Mouse (Mus musculus) colon, adult 2 months (tissue): ENCODE data around the gene Grin2d. TPM values are rescaled to one million over a fixed set of nuclear protein-coding genes. Genes with fewer than 3 reads are reported as not detected.

Source experiments
- polyA plus RNA-seq: library from polyadenylated mRNA; depleted of rRNA; stranded (reverse); fragments of >200 nt; gene quantifications from 2 replicates; pipeline ENCODE4 v1.2.3, GENCODE M21; 2012; rRNA removed

Gene Grin2d
- polyA plus RNA-seq: 5.3 and 8.1 TPM in 2 replicates

GRCm38 (mm10) chr7:45878278-45878677 lies at the start of gene Grin2d:
TSS of gene Grin2d (minus strand) at chr7:45878378.

DNA sequence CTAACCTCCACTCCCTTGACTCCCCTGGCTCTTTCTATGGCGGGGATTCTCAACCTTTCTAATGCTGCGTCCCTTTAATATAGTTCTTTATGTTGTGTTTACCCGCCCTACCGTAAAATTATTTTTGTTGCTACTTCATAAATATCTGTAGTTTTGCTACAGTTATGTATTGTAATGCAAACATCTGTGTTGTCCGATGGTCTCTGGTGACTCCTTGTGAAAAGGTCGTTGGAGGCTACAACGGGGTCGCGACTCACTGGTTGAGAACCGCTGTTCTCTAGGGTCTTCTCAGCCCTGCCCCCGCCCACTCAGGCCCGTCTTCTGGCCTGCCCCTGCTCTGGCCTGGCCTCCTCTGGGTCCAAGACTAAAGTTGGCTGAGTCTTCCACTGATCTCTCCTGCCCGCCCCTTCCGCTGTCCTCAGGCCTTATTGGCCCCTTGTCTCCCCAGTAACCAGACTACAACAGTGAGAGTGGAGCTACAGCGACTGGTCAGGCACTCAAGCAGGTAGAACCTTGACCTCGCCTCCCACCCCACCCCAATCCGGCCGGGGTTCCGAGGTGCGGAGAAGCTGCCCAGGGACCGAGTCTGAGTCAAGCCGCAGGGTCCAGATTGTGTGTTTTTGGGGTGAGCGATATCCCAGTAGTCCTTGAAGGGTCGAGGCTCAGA lies 45.7 kb upstream of the Grin2d start, which contains the start of gene Ccdc114:
Ccdc114 (plus strand) TSS at position 311 of the 667 bp plus-strand sequence.

DNA sequence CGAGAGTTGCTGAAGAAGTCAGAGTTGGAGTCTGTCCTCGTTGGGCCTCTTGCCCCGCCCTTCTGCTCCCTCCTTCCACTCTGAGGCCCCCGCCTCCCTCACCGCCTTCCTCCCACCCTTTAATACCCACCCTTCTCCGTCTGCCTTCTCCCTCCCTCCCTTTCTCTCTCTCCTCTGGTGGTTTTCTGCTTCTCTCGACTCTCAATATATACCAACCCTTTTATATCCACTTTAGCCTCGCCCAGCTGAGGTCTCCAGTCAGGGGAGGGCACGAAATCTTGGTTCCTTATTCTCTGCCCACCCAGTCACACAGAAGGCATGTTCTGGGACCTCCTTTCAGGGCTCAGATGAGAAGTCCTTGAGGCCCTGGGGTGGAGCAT lies 43.1 kb upstream of the Grin2d start, which contains the start of gene Emp3:
Emp3 (minus strand) TSS at position 163 of the 380 bp plus-strand sequence.

GRCm38 (mm10) chr7:45896517-45897257 lies 18.5 kb upstream of the Grin2d start, which contains the start of the genes Syngr4 and Tmem143:
TSS of gene Syngr4 (minus strand) at chr7:45896714.
TSS of gene Tmem143 (plus strand) at chr7:45896941.

DNA sequence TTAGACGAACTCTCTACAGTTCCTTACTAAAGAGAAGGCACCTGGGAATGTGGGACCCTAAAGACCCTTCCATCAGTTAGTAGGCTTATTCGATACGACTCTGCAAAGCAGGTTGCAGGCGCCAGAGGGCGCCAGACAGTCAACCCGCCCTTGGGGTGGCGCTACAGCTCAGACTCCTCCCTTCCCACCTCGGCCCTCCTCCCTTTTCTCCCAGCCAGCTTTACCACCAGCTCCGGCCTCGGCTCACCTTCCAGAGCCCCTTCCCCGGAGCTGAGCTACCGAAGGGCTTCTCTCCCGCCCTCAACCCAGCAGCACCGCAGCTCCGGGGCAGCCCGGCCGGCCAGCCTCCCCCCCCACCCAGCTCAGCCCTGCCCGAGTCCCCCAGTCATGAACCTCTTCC lies 5.6 kb downstream of the Grin2d start, which contains the start of gene Kdelr1:
Kdelr1 (plus strand) TSS at position 149 of the 400 bp plus-strand sequence.

DNA sequence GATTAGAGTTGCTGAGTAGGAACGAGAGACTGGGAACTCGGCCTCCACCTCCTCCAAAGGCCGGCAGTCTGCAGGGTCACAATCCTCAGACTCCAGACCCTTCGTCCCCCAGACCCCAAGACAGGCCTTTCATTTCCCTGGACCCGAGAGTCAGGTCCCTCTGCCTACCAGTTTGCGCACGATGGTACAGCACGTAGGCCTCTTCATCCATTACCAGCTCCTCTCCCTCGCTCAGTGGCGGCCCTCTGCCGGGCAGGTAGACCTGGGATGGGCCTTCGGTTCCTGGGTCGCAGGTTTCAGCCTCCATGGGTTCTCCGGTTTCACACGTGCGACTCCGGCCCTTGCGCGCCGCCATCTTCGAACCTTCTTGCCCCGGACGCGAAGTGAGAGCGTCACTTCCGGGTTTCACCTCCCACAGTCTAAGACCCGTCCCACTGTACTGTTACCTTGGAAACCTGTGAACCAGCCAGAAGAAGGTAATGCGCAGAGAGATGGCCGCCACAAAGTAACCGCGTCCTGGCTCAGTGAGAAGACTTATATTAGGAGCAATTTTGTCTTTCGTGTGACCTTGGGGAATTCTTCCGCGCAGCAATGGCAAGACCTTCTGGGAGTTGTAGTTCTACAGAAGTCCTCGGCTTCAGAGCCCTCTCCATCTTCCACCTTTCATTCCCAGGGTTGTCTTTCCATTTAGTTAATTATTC lies 47.6 kb downstream of the Grin2d start, which contains the start of gene Grwd1:
Grwd1 (minus strand) TSS at position 518 of the 701 bp plus-strand sequence.

DNA sequence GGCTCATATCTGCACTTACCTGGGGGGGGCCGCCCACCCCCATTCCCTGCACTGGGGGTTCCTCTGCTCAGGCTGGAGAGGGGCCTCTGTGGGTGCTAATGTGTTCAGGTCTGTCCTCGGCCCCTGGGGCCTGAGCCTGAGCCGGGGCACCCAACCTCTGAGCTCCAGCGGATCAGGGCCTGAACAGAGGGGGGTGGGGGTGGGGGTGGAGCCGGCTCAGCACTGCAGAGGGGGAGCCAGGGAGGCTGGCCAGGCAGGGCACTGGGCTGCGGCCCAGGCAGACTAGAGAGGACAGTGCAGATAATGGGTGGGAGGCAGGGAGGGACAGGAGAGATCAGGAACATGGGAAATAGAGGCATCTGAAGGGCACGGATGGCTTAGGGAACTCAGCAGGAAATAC lies 53.6 kb downstream of the Grin2d start, which contains the start of gene Kcnj14:
Kcnj14 (minus strand) TSS at position 185 of the 400 bp plus-strand sequence.

GRCm38 (mm10) chr7:45813787-45814779 lies 64.1 kb downstream of the Grin2d start, which contains the start of gene Cyth2:
TSS of gene Cyth2 (minus strand) at chr7:45814581.

DNA sequence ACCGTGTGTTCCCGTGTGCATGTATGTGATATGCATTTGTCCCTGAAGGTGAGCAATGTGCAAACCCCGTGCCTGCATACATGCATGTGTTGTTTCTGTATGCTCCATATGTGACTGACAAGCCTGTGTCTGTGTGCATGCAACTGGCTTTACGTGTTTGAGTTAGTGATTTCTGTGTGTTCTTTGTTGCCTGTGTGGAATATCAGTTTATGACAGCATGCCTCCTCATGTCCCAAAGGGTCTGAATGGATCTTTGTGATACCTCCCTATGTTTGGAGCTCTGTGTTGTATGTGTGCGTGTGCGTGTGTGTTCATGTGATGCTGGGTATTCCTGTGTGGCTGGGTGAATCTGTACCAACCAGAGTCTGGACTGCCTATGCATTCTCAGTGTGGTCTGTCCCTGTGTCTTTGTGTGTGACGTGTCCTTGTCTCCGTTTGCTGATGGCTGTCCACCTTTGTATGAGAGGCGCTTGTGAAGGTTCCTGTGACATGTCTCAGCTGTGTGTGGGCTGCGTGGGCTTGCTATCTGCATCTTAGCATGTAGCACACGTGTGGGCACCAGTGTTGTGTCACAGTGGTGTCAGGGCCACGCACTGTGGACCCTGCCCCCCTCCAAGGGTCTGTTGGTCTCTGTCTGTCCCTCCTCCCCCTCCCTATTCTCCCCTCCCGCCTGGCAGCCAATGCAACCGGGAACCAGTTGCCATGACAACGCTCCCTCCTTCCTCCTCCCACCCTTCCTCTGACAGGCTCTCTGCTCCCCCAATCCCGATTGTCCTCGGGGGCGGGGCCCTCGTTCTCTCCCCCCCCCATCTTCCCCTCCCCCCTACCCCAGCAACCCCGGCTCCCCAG lies 93.4 kb downstream of the Grin2d start, which contains the start of gene Sult2b1:
Sult2b1 (minus strand) TSS at position 146 of the 849 bp plus-strand sequence.

DNA sequence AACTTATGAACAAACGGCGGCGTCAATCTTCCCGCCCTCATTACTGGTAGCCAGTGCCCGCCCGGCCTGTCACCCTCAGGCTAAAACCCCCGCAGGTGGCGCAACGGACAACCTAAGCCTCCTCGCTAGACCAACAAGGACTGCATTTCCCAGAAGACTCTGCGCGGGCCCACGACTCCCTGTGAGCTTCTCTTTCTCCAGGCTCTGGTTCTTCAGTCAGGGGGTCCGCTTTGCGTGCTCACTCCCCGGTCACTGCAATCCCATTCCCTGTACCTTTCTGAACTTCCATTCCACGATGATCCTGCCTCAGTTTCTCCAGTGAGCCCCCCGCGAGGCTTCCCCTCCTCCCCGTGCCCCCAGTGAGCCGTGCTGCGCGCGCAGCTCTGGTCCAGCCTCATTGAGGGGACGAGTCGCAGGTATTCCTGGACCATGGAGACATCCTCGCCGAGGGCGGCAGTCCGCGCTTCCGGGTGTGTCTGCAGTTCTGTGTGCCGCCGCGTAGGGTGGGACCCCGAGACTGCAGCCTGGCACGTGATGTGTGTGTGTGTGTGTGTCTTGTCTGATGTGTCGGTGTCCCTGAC lies 94.6 kb downstream of the Grin2d start, which contains the start of gene Lmtk3:
Lmtk3 (plus strand) TSS at position 228 of the 581 bp plus-strand sequence.

Other genes starting within 250 kb of the Grin2d start
- 1.3 and 2.5 TPM in 2 replicates for gene Mamstr, start 238.4 kb downstream of the Grin2d start, polyA plus RNA-seq
- 145 and 187 TPM in 2 replicates for gene Fut2, start 212.0 kb downstream of the Grin2d start, polyA plus RNA-seq
- gene Ntn5, start 194.4 kb downstream of the Grin2d start, polyA plus RNA-seq: 5.1 and 17.7 TPM in 2 replicates
- gene Sec1, start 184.0 kb downstream of the Grin2d start, polyA plus RNA-seq: 0.63 and 0.67 TPM in 2 replicates
- 9.5 and 19.2 TPM in 2 replicates for gene Car11, start 178.5 kb downstream of the Grin2d start, polyA plus RNA-seq
- gene Dbp, start 173.3 kb downstream of the Grin2d start, polyA plus RNA-seq: 29.4 and 35.9 TPM in 2 replicates
- 2,262 and 2,660 TPM in 2 replicates for gene Rpl18, start 162.9 kb downstream of the Grin2d start, polyA plus RNA-seq
- 113 and 134 TPM in 2 replicates for gene Sphk2, start 160.4 kb downstream of the Grin2d start, polyA plus RNA-seq
- 572 and 657 TPM in 2 replicates for gene Fam83e, start 157.2 kb downstream of the Grin2d start, polyA plus RNA-seq
- 0.24 and 0.36 TPM in 2 replicates for gene Spaca4, start 152.6 kb downstream of the Grin2d start, polyA plus RNA-seq
- gene Lmtk3, start 94.6 kb downstream of the Grin2d start, polyA plus RNA-seq: 5.0 and 6.1 TPM in 2 replicates
- 36.4 and 39.2 TPM in 2 replicates for gene Sult2b1, start 93.7 kb downstream of the Grin2d start, polyA plus RNA-seq
- 58.1 and 61.0 TPM in 2 replicates for gene Cyth2, start 63.8 kb downstream of the Grin2d start, polyA plus RNA-seq
- 0.20 and 0.43 TPM in 2 replicates for gene Kcnj14, start 53.6 kb downstream of the Grin2d start, polyA plus RNA-seq
- 10.6 and 12.5 TPM in 2 replicates for gene Grwd1, start 47.4 kb downstream of the Grin2d start, polyA plus RNA-seq
- 211 and 311 TPM in 2 replicates for gene Kdelr1, start 5.6 kb downstream of the Grin2d start, polyA plus RNA-seq
- gene Syngr4, start 18.3 kb upstream of the Grin2d start, polyA plus RNA-seq: 0.30 and 0.32 TPM in 2 replicates
- gene Tmem143, start 18.6 kb upstream of the Grin2d start, polyA plus RNA-seq: 53.2 and 56.2 TPM in 2 replicates
- gene Emp3, start 43.0 kb upstream of the Grin2d start, polyA plus RNA-seq: 123 and 152 TPM in 2 replicates
- gene Ccdc114, start 45.7 kb upstream of the Grin2d start, polyA plus RNA-seq: 5.0 and 8.4 TPM in 2 replicates
- 6.2 and 11.0 TPM in 2 replicates for gene Abcc6, start 151.9 kb upstream of the Grin2d start, polyA plus RNA-seq
- gene Nomo1, start 155.3 kb upstream of the Grin2d start, polyA plus RNA-seq: 30.6 and 33.7 TPM in 2 replicates
- gene Kcnj11, start 222.4 kb upstream of the Grin2d start, polyA plus RNA-seq: 1.3 and 1.7 TPM in 2 replicates